Mouse (Mus musculus) olfactory bulb, adult 2 months (tissue): ENCODE results near the gene Hsd11b1. TPM values are rescaled to one million over a fixed set of nuclear protein-coding genes. Genes with fewer than 3 reads are reported as not detected.

ENCODE experiments used
- H3K27ac ChIP-seq: fragments of 200-500 bp; 2 replicates; pipeline ENCODE4 v1.5.1; 2012; ENCODE audit warnings: low read depth, low read length; ENCODE audit not compliant: insufficient read depth
- H3K4me1 ChIP-seq: fragments of 200-500 bp; 2 replicates; pipeline ENCODE4 v1.6.1; 2012; ENCODE audit warnings: low read length; ENCODE audit not compliant: control insufficient read depth, insufficient read depth
- H3K4me3 ChIP-seq: fragments of 200-500 bp; 2 replicates; pipeline ENCODE4 v1.5.1; 2012; ENCODE audit warnings: mild to moderate bottlenecking, low read depth, low read length, moderate library complexity; ENCODE audit not compliant: insufficient read depth
- CTCF ChIP-seq: fragments of 200-500 bp; IDR thresholded peaks from 2 replicates; pipeline ENCODE4 v1.5.1; 2012; ENCODE audit warnings: low read depth, mild to moderate bottlenecking, low read length, moderate library complexity; ENCODE audit not compliant: insufficient read depth
- POLR2A ChIP-seq: fragments of 200-500 bp; IDR thresholded peaks from 2 replicates; pipeline ENCODE4 v1.6.1; 2012; ENCODE audit warnings: mild to moderate bottlenecking, low read depth, low read length, moderate library complexity; ENCODE audit not compliant: insufficient read depth
- WGBS: fragments of 180-500 bp; shearing (Covaris S2); methylation state at CpG from one replicate; pipeline ENCODE4 v1.1.7; 2018; 5-methylcytosine and 5-hydroxymethylcytosine counted together
- polyA plus RNA-seq: library from polyadenylated mRNA; stranded (reverse); fragments of >200 nt; gene quantifications from 2 replicates; pipeline ENCODE4 v1.2.4, GENCODE M21; 2012; ENCODE audit warnings: low replicate concordance; ENCODE audit not compliant: missing spikeins, insufficient read depth, insufficient read length

The Hsd11b1 gene
- polyA plus RNA-seq, 1 experiment, result not detected

GRCm38 (mm10) chr1:193225531-193225930 lies 38.3 kb downstream of the Hsd11b1 start:
- H3K27ac ChIP-seq, result no peak overlapping the region
- TF ChIP-seq POLR2A (no peak), CTCF (no peak)
- H3K4me3 ChIP-seq, result no peak overlapping the region
- H3K4me1 ChIP-seq, result no peaks in the 10 kb centered on the region; the same call in 1 of the 2 replicates
- WGBS, result 49% methylated on average over 3 of the region's 3 CpGs

DNA sequence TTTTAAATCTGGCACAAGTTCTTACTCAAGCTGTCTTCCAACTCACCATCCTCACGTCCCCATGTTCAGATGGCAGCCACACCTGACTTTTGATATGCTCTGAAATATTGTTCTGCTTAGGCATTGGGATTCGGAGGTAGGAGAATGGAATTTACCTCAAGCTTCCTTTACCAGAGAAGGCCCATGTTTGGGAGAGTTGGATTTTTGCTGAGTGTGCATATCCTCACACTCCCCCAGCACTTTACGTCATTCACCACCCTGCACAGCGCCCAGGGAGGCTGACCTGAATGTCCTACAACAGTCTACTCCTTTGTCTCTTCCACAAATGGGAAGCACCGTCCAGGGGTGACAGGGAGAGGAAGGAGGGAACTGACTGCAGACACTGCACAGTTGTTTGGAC lies 43.5 kb downstream of the Hsd11b1 start:
- WGBS, result 83% methylated on average over 5 of the region's 5 CpGs
- no peaks in the 10 kb centered on the region for H3K4me1 ChIP-seq
- H3K27ac ChIP-seq, result no peak overlapping the region
- no peak overlapping the region for H3K4me3 ChIP-seq
- no peak for TF ChIP-seq CTCF
- no peak for TF ChIP-seq POLR2A

DNA sequence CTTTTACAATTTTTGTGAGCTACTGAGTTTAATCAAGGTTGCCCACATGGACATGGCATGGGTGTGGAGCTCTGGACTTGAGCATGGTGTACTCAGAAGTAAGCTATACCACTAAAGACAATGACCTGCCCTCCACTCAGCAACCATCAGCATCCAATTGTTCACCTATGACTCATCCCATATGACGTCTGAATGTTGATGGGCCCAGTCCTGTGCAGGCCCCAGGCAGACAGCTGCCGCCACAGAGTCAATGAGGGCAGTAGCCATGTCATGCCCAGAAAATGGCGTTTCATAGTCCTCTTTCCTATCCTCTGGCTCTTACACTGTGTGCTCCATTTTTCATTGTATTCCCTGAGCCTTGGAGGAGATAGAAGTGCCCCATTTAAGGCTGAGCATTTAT lies 47.9 kb downstream of the Hsd11b1 start:
- no peak overlapping the region for H3K27ac ChIP-seq
- no peaks in the 10 kb centered on the region for H3K4me1 ChIP-seq
- WGBS, result 86% methylated on average over 3 of the region's 3 CpGs
- TF ChIP-seq POLR2A (no peak), CTCF (no peak)
- no peak overlapping the region for H3K4me3 ChIP-seq

DNA sequence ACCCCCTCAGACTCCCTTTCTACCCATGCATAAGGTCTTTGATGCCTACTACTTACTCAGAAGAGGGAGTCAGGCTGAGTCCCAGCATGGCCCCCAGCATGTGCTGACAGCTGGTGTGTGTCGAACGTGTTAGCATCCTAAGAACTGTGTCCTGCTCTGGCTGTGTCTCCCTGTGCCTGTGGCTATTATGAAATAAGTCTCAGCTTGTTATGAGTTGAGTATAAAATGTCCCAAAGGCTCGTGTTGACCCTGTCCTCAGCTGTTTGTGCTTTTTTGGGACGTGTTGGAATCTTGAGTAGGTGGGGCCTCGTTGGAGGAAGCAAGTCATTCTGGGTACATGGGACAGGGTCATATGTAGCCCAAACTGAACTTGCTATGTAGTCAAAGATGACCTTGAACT lies 49.8 kb downstream of the Hsd11b1 start:
- no peak overlapping the region for H3K27ac ChIP-seq
- no peaks in the 10 kb centered on the region for H3K4me1 ChIP-seq
- TF ChIP-seq POLR2A, result no peak
- TF ChIP-seq CTCF, result no peak
- WGBS, result 82% methylated on average over 5 of the region's 5 CpGs
- no peak overlapping the region for H3K4me3 ChIP-seq

- 85% methylated on average over 5 of the region's 5 CpGs for WGBS
- no peak overlapping the region for H3K27ac ChIP-seq
- no peak overlapping the region for H3K4me3 ChIP-seq
- TF ChIP-seq CTCF (no peak), POLR2A (no peak)
- H3K4me1 ChIP-seq, result no peaks in the 10 kb centered on the region
These were observed 52.5 kb downstream of the Hsd11b1 start for GRCm38 (mm10) chr1:193211371-193211770.

- WGBS, result 33% methylated on average over 2 of the region's 2 CpGs
- H3K4me3 ChIP-seq, result no peak overlapping the region
- TF ChIP-seq CTCF, result peak; percentile 40; the same call in 1 of the 2 replicates
- no peak for TF ChIP-seq POLR2A
- H3K4me1 ChIP-seq, result no peaks in the 10 kb centered on the region
- H3K27ac ChIP-seq, result no peak overlapping the region
These were observed 55.7 kb downstream of the Hsd11b1 start for GRCm38 (mm10) chr1:193208178-193208577.

- no peak within 1 kb of the TSS for H3K4me3 ChIP-seq
- WGBS, result 94% methylated on average over 3 of the region's 3 CpGs
- no peak within 1 kb of the TSS for H3K27ac ChIP-seq
- TF ChIP-seq CTCF (no peak), POLR2A (no peak)
- H3K4me1 ChIP-seq, result no peaks in the 10 kb centered on the region
These were observed 56.4 kb downstream of the Hsd11b1 start, which contains the start of gene Lamb3 for GRCm38 (mm10) chr1:193207503-193207902. Gene Lamb3 (plus strand): TSS chr1:193207699.

- 97% methylated on average over 2 of the region's 2 CpGs for WGBS
- Histone ChIP-seq H3K4me3 (no peak overlapping the region), H3K4me1 (no peaks in the 10 kb centered on the region), H3K27ac (no peak overlapping the region)
- no peak for TF ChIP-seq CTCF
- no peak for TF ChIP-seq POLR2A
These were observed 58.4 kb downstream of the Hsd11b1 start for GRCm38 (mm10) chr1:193205431-193205830.

DNA sequence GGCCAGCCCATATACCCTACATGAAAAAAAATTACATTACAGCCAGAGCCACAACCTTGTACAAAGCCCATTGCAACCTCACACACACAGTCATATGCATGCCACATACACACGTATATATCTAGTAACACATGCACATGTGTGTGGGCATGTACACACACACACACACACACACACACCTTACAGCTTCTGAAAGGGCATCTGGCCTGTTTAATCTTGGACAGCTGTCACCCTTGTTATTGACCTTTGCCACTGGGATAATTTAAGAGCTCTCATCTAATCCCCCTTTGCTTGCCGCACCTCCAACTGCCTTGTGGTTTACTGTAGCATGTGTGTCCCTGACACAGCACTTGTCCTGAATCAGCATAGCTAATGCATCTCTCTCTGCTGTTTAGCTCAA lies 60.1 kb downstream of the Hsd11b1 start:
- TF ChIP-seq POLR2A, result no peak
- TF ChIP-seq CTCF, result no peak
- no peaks in the 10 kb centered on the region for H3K4me1 ChIP-seq
- 94% methylated on average over 2 of the region's 2 CpGs for WGBS
- H3K27ac ChIP-seq, result no peak overlapping the region
- H3K4me3 ChIP-seq, result no peak overlapping the region

GRCm38 (mm10) chr1:193201383-193201778 lies 62.5 kb downstream of the Hsd11b1 start, which contains the start of gene Traf3ip3:
Gene Traf3ip3 (minus strand): TSS chr1:193201703.
- H3K4me3 ChIP-seq, result no peak within 1 kb of the TSS; the same call in 1 of the 2 replicates
- no peak for TF ChIP-seq CTCF
- no peak for TF ChIP-seq POLR2A
- peak within 1 kb of the TSS; percentile 53; the same call in 1 of the 2 replicates for H3K27ac ChIP-seq
- 79% methylated on average over 5 of the region's 5 CpGs for WGBS
- H3K4me1 ChIP-seq, result no peaks in the 10 kb centered on the region
